Mouse (Mus musculus) brain, embryonic 14.5 days (tissue): ENCODE data around the gene Med13l.

ENCODE experiments used
- CTCF ChIP-seq: fragments of 200-500 bp; IDR thresholded peaks from 2 replicates; pipeline ENCODE4 v1.5.1; 2012; ENCODE audit warnings: inconsistent platforms, mild to moderate bottlenecking, moderate library complexity, borderline replicate concordance; ENCODE audit not compliant: insufficient read depth, insufficient read length; ENCODE audit errors: extremely low read depth
- POLR2A ChIP-seq: fragments of 200-500 bp; IDR thresholded peaks from 2 replicates; pipeline ENCODE4 v1.6.1; 2012; ENCODE audit warnings: mild to moderate bottlenecking, inconsistent platforms, borderline replicate concordance; ENCODE audit not compliant: poor library complexity, insufficient read depth, insufficient read length, severe bottlenecking; ENCODE audit errors: extremely low read depth

GRCm38 (mm10) chr5:118773866-118774265, 213.4 kb downstream of the Med13l start:
- TF ChIP-seq POLR2A (no peak), CTCF (peak; percentile 88)
